Mouse (Mus musculus) right cerebral cortex, postnatal 4 days (tissue): Measurements from ENCODE around the gene BC100530.
"Not testable (repeated sequence)": the region's sequence is repeated elsewhere in the genome, so short reads cannot be mapped to it uniquely, and the experiment has no call there.

ENCODE experiments used
- DNase-seq: peaks from one replicate; pipeline ENCODE4 v3.0.0-alpha.2; 2022

The BC100530 gene

DNA sequence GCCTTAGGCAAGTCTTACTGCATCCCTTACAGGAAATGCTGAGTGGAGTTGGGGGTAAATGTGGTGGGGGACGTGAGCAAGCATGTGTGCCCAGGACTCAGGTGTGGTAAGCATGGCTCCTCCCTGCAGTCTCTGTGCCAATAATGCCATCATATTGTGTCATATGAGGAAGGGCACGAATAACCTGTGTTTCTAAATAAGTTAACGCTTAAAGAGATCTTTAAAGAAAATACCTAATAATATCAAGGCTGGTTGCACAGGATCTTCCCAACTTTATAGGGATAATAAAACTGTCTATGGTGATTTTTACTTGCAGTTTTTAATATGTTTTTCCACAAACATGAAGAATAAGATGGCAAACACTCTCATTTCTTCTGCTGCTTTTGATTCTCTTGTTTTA, at the start of gene BC100530:
TSS of gene BC100530 (minus strand) at position 101 of the 400 bp plus-strand sequence.
- DNase-seq: not testable (repeated sequence)

DNA sequence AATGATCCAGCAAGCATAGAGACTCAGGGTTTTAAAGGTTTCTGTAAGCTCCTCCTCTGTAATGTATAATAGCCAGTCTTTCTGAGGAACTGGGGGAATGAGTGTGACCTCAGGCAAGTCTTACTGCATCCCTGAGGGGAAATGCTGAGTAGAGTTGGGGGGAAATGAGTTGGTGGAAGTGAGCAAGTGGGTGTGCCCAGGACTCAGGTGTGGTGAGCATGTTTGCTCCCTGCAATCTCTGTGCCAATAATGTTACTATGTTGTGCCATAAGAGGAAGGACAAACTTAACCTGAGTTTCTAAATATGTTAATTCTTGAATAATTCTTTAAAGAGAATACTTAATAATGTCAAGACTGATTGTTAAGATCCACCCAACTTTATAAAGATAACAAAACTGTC, 40.8 kb upstream of the BC100530 start, which contains the start of gene Stfa2:
TSS of gene Stfa2 (minus strand) at position 101 of the 400 bp plus-strand sequence.
- DNase-seq: no peak

DNA sequence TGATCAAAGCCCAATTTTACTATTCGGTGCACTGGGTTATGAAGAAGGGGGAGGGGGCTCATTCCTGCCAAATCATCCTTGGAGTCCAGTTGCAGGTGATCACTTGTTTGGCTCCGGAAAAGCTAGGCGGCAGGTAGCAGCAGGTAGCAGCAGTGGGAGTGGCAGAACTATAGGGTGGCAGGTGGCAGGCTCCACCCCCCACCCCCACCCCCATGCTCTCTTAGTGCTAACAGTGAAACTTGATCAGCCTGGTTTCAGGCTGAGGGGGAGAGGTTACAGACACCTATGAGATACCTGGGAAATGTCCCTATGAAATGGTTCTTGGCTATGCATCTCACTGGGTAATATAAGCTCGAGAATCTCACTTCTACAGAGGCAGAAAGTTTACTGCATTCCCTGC, 21.5 kb upstream of the BC100530 start:
- DNase-seq: no peak

DNA sequence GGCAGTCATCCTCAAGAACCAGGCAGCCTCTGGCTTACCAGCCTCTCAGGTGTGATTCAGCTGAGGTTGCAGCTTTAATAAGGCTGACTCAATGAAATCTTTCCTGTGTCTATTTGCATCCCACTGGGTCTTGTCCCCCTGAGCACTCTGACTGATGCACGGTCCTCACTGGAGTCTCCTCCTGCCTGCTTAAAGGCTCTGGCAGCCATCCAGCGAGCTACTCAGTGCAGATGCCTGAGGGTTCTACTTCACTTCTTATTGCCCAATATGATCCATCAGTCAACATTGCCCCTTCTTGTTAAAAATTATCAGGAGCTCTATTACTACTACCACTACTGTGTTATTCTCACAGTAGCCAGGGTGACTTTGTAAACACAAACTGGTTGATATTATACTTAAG, 30.4 kb downstream of the BC100530 start:
- no peak for DNase-seq

DNA sequence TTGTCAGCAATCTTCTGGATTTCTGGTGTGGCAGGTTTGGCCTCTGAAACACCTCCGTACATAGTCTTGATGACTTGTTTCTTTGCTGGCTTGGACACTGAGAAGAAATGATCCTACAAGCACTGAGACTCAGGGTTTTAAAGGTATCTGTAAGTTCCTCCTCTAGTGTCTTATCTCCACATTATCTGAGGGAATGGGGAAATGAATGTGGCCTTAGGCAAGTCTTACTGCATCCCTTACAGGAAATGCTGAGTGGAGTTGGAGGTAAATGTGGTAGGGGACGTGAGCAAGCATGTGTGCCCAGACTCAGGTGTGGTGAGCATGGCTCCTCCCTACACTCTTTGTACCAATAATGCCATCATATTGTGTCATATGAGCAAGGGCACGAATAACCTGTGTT, 33.3 kb downstream of the BC100530 start, which contains the start of gene BC117090:
TSS of gene BC117090 (minus strand) at position 101 of the 400 bp plus-strand sequence.
- no peak for DNase-seq

DNA sequence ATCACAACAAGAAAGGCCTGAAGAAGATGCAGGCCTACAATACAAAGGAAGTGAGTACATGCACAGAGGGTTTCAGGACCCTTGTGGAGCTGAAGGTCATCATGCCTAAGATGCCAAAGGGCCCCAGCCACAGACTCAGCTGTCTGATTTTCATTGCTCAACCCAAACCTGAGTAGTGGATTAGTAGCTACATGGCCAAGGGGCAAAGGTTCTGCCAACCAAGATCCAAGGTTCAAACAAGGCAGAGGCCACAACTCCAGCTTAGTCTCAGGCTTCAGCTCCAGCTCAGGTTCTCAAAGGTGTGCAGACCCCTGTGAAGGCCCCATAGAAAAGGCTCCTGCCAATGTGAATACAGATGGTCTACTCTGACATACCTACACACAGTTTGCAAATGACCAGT, 48.3 kb downstream of the BC100530 start:
- no peak for DNase-seq

DNA sequence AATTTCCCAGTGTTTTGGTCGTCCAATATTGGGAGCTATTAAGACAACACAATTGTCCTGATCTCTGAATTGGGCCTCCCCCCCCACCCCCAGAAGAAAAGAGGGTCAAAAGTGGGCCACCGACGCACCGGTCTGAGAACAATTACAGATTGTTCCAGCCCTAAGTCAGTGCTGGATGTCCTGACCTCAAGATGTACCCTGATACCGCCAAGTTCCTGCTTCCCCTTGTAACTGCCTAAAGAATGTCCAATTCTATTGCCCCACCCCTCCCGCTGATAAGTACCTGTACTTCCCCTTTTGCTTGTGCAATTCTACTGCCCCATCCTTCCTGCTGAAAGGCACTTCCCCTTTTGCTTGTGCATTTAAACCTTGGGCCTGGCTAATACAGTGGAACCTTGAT, 51.4 kb downstream of the BC100530 start:
- not testable (repeated sequence) for DNase-seq
